Mouse (Mus musculus) T-helper 17 cell (primary cell): ENCODE results near the gene Rbm25.

Experiments
- in situ Hi-C, 2 experiments: fragments of 300-600 bp; cut with MboI, MseI; formaldehyde crosslinking; loops; 1 replicate in 1 of 2; 2 replicates in 1 of 2; pipeline ENCODE4 v1.15.1; 2025; ENCODE audit warnings: high pct_unique_total_duplicates in 2 of 2

The Rbm25 gene

GRCm38 (mm10) chr12:83643116-83643515, 12.1 kb downstream of the Rbm25 start:
- in situ Hi-C loops = loop anchor here in 1 of 2 experiments (5.0 kb wide), 1 partner anchor 34 kb away; no protein-coding TSS in a partner anchor

GRCm38 (mm10) chr12:83650346-83650745, 19.3 kb downstream of the Rbm25 start:
- in situ Hi-C loops = no loop called here

GRCm38 (mm10) chr12:83651414-83651813, 20.4 kb downstream of the Rbm25 start:
- in situ Hi-C loops = no loop called here

- in situ Hi-C loops = loop anchor here in 1 of 2 experiments (25.0 kb wide), 1 partner anchor 1627 kb away; no protein-coding TSS in a partner anchor
Observed at GRCm38 (mm10) chr12:83685466-83685865, 54.4 kb downstream of the Rbm25 start.

- in situ Hi-C loops = loop anchor here in 1 of 2 experiments (25.0 kb wide), 1 partner anchor 1626 kb away; no protein-coding TSS in a partner anchor
Observed at GRCm38 (mm10) chr12:83686575-83687350, 55.7 kb downstream of the Rbm25 start.

GRCm38 (mm10) chr12:83687934-83688315, 56.9 kb downstream of the Rbm25 start, which contains the start of gene Psen1:
Gene Psen1 (plus strand): TSS chr12:83688152.
- in situ Hi-C loops = loop anchor here in 1 of 2 experiments (25.0 kb wide), 1 partner anchor 1624 kb away; no protein-coding TSS in a partner anchor

GRCm38 (mm10) chr12:83688316-83689086, 57.5 kb downstream of the Rbm25 start:
- in situ Hi-C loops = loop anchor here in 1 of 2 experiments (25.0 kb wide), 1 partner anchor 1624 kb away; no protein-coding TSS in a partner anchor

GRCm38 (mm10) chr12:83689087-83689432, 58.0 kb downstream of the Rbm25 start:
- in situ Hi-C loops = loop anchor here in 1 of 2 experiments (25.0 kb wide), 1 partner anchor 1623 kb away; no protein-coding TSS in a partner anchor

- in situ Hi-C loops = loop anchor here in 1 of 2 experiments (25.0 kb wide), 1 partner anchor 1618 kb away; no protein-coding TSS in a partner anchor
Observed at GRCm38 (mm10) chr12:83694011-83694410, 63.0 kb downstream of the Rbm25 start.

GRCm38 (mm10) chr12:83694669-83695068, 63.6 kb downstream of the Rbm25 start:
- in situ Hi-C loops = loop anchor here in 1 of 2 experiments (25.0 kb wide), 1 partner anchor 1618 kb away; no protein-coding TSS in a partner anchor

GRCm38 (mm10) chr12:83698637-83699036, 67.6 kb downstream of the Rbm25 start:
- in situ Hi-C loops = loop anchor here in 1 of 2 experiments (25.0 kb wide), 1 partner anchor 1614 kb away; no protein-coding TSS in a partner anchor

GRCm38 (mm10) chr12:83701608-83702007, 70.6 kb downstream of the Rbm25 start:
- in situ Hi-C loops = no loop called here

- in situ Hi-C loops = no loop called here
Observed at GRCm38 (mm10) chr12:83702796-83703195, 71.8 kb downstream of the Rbm25 start.

GRCm38 (mm10) chr12:83706951-83707350, 75.9 kb downstream of the Rbm25 start:
- in situ Hi-C loops = no loop called here

GRCm38 (mm10) chr12:83708160-83709092, 77.4 kb downstream of the Rbm25 start:
- in situ Hi-C loops = no loop called here

GRCm38 (mm10) chr12:83709934-83710333, 78.9 kb downstream of the Rbm25 start:
- in situ Hi-C loops = no loop called here

- in situ Hi-C loops = no loop called here
Observed at GRCm38 (mm10) chr12:83713749-83714148, 82.7 kb downstream of the Rbm25 start.

- in situ Hi-C loops = no loop called here
Observed at GRCm38 (mm10) chr12:83716416-83717184, 85.6 kb downstream of the Rbm25 start.

GRCm38 (mm10) chr12:83719431-83719830, 88.4 kb downstream of the Rbm25 start:
- in situ Hi-C loops = no loop called here

GRCm38 (mm10) chr12:83721281-83721680, 90.2 kb downstream of the Rbm25 start:
- in situ Hi-C loops = no loop called here
